Mouse (Mus musculus) erythroid progenitor cell, adult 5-6 weeks (primary cell): Measurements from ENCODE around the gene Dmrtc1c2. TPM values are rescaled to one million over a fixed set of nuclear protein-coding genes. Genes with fewer than 3 reads are reported as not detected.
"Not testable (repeated sequence)": the region's sequence is repeated elsewhere in the genome, so short reads cannot be mapped to it uniquely, and the experiment has no call there.

Experiments used
- ATAC-seq: replicated peaks from 2 replicates; pipeline ENCODE4 v1.8.0; 2016; ENCODE audit warnings: moderate number of reproducible peaks, mild to moderate bottlenecking, moderate TSS enrichment, inconsistent platforms; ENCODE audit not compliant: poor library complexity, low FRiP score, severe bottlenecking
- total RNA-seq, 2 experiments: library from RNA; stranded (forward) in 1 of 2; stranded (reverse) in 1 of 2; fragments of 150-400 nt in 1 of 2; fragments of 186-747, 209-891 nt in 1 of 2; gene quantifications; 2 replicates each; pipeline versions ENCODE4 v1.2.3 to v1.2.4; 2015 to 2017; ENCODE audit warnings: low replicate concordance in 2 of 2

Gene Dmrtc1c2
- total RNA-seq (2015; ENCODE audit: low replicate concordance) = not detected in 2 replicates
- not detected in 2 replicates for total RNA-seq (2017; ENCODE audit: low replicate concordance)

DNA sequence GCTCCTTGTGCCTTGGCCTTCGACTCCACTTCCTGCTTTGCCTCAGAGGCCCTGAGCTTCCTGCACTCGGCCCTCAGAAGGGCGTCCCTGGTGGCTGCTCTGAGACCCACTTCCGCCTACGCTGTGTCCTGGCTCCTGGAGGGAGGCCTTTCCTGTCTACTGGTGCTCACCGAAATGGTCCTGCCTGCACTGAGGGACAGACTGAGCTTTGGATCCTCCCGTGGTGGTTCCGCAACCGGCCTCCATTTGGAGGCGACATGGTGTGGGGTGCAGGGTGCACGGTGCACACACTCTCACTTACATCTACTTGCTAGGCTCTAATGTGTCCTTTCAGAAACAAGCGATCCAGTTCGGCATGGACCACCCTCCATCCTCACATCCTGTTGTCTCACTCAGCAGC is at the start of gene Dmrtc1c2:
Dmrtc1c2 (minus strand) TSS at position 101 of the 400 bp plus-strand sequence.
- ATAC-seq = not testable (repeated sequence)

DNA sequence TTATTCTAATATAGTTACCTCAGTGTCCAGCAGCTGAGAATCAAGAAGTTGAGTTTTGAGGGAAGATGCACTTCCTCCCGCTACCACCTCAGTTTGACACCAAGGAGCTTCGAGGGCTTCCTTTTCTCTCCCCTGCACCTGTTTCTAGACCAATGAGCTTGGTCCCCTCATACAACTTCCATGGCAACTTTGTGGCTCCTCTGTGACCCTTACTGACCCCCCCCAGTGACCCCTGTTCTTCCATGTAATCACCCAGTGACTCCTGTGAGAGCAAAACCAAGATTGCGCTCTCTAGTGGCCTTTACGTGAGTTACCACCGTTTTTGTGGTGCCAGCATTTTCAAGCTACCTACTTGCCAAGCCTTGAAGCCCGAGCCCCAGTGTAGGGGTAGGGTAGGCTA is 13.5 kb upstream of the Dmrtc1c2 start, which contains the start of gene 1700031F05Rik:
1700031F05Rik (minus strand) TSS at position 101 of the 400 bp plus-strand sequence.
- ATAC-seq = no peak

DNA sequence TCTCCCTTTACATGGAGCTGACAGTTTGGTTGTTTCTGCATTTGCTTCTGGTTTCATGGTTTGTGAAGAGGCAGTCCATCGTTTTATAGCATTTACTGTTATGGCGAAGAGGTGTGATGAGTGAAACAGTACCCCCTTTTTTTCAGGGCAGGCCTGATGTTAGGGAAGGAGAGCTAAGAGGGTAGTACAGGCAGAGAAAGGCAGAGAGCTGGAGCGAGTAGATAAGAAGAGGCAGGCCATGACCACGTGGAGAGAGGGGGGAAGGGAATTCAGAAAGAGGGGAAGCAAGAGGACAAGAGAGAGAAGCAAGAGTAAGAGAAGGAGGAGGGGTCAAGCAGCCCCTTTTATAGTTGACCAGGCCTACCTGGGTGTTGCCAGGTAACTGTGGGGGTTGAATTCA is 42.1 kb downstream of the Dmrtc1c2 start:
- ATAC-seq = no peak

DNA sequence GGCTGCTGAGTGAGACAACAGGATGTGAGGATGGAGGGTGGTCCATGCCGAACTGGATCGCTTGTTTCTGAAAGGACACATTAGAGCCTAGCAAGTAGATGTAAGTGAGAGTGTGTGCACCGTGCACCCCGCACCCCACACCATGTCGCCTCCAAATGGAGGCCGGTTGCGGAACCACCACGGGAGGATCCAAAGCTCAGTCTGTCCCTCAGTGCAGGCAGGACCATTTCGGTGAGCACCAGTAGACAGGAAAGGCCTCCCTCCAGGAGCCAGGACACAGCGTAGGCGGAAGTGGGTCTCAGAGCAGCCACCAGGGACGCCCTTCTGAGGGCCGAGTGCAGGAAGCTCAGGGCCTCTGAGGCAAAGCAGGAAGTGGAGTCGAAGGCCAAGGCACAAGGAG is 51.8 kb downstream of the Dmrtc1c2 start, which contains the start of gene Dmrtc1c1:
Dmrtc1c1 (plus strand) TSS at position 301 of the 400 bp plus-strand sequence.
- ATAC-seq = not testable (repeated sequence)

Other genes starting within 250 kb of the Dmrtc1c2 start
- gene Phka1, start 210.4 kb downstream of the Dmrtc1c2 start, total RNA-seq (2015; ENCODE audit: low replicate concordance) = 1.4 and 1.7 TPM in 2 replicates
- gene Phka1, start 210.4 kb downstream of the Dmrtc1c2 start, total RNA-seq (2017; ENCODE audit: low replicate concordance) = 0.53 and 1.9 TPM in 2 replicates
- not detected in 2 replicates for gene Gm3880, start 167.6 kb downstream of the Dmrtc1c2 start, total RNA-seq (2015; ENCODE audit: low replicate concordance)
- gene Gm3880, start 167.6 kb downstream of the Dmrtc1c2 start, total RNA-seq (2017; ENCODE audit: low replicate concordance) = not detected in 2 replicates
- not detected in 2 replicates for gene Gm9112, start 147.0 kb downstream of the Dmrtc1c2 start, total RNA-seq (2015; ENCODE audit: low replicate concordance)
- not detected in 2 replicates for gene Gm9112, start 147.0 kb downstream of the Dmrtc1c2 start, total RNA-seq (2017; ENCODE audit: low replicate concordance)
- not detected in 2 replicates for gene Dmrtc1b, start 146.8 kb downstream of the Dmrtc1c2 start, total RNA-seq (2015; ENCODE audit: low replicate concordance)
- gene Dmrtc1b, start 146.8 kb downstream of the Dmrtc1c2 start, total RNA-seq (2017; ENCODE audit: low replicate concordance) = not detected in 2 replicates
- not detected in 2 replicates for gene Dmrtc1c1, start 51.7 kb downstream of the Dmrtc1c2 start, total RNA-seq (2015; ENCODE audit: low replicate concordance)
- not detected in 2 replicates for gene Dmrtc1c1, start 51.7 kb downstream of the Dmrtc1c2 start, total RNA-seq (2017; ENCODE audit: low replicate concordance)
- gene 1700031F05Rik, start 13.4 kb upstream of the Dmrtc1c2 start, total RNA-seq (2015; ENCODE audit: low replicate concordance) = not detected in 2 replicates
- not detected in 2 replicates for gene 1700031F05Rik, start 13.4 kb upstream of the Dmrtc1c2 start, total RNA-seq (2017; ENCODE audit: low replicate concordance)
- not detected in 2 replicates for gene Dmrtc1a, start 54.1 kb upstream of the Dmrtc1c2 start, total RNA-seq (2015; ENCODE audit: low replicate concordance)
- gene Dmrtc1a, start 54.1 kb upstream of the Dmrtc1c2 start, total RNA-seq (2017; ENCODE audit: low replicate concordance) = not detected in 2 replicates
- gene 1700011M02Rik, start 54.3 kb upstream of the Dmrtc1c2 start, total RNA-seq (2015; ENCODE audit: low replicate concordance) = not detected in 2 replicates
- not detected in 2 replicates for gene 1700011M02Rik, start 54.3 kb upstream of the Dmrtc1c2 start, total RNA-seq (2017; ENCODE audit: low replicate concordance)
- not detected in 2 replicates for gene 1700018G05Rik, start 73.8 kb upstream of the Dmrtc1c2 start, total RNA-seq (2015; ENCODE audit: low replicate concordance)
- not detected in 2 replicates for gene 1700018G05Rik, start 73.8 kb upstream of the Dmrtc1c2 start, total RNA-seq (2017; ENCODE audit: low replicate concordance)